Mouse (Mus musculus) kidney, embryonic 14.5 days (tissue): ENCODE results near the gene Nfasc. TPM values are rescaled to one million over a fixed set of nuclear protein-coding genes. Genes with fewer than 3 reads are reported as not detected.

Experiments used
- ATAC-seq: fragments of 200-750 bp; cut with Nextera tagmentation; 2 replicates; pipeline ENCODE4 v1.8.0; 2017; ENCODE audit warnings: moderate number of reproducible peaks, mild to moderate bottlenecking, moderate TSS enrichment, moderate library complexity; ENCODE audit not compliant: low FRiP score, low TSS enrichment
- H3K27ac ChIP-seq: fragments of 300-500 bp; sonication (generic); 2 replicates; pipeline ENCODE4 v1.5.1; 2014; ENCODE audit warnings: low read depth, mild to moderate bottlenecking, low read length, moderate library complexity, mixed read lengths
- H3K27me3 ChIP-seq: fragments of 300-500 bp; sonication (generic); 2 replicates; pipeline ENCODE4 v1.6.1; 2014; ENCODE audit warnings: mild to moderate bottlenecking, low read length; ENCODE audit not compliant: control insufficient read depth, insufficient read depth
- H3K36me3 ChIP-seq: fragments of 300-500 bp; sonication (generic); 2 replicates; pipeline ENCODE4 v1.6.1; 2014; ENCODE audit warnings: low read length, mixed read lengths; ENCODE audit not compliant: control insufficient read depth, insufficient read depth
- H3K4me1 ChIP-seq: fragments of 300-500 bp; sonication (generic); 2 replicates; pipeline ENCODE4 v1.6.1; 2014; ENCODE audit warnings: low read length, mixed read lengths; ENCODE audit not compliant: control insufficient read depth, insufficient read depth
- H3K4me2 ChIP-seq: fragments of 300-500 bp; sonication (generic); replicated peaks from 2 replicates; pipeline ENCODE4 v1.6.1; 2014; ENCODE audit warnings: low read depth, mild to moderate bottlenecking, low read length
- H3K4me3 ChIP-seq: fragments of 300-500 bp; sonication (generic); 2 replicates; pipeline ENCODE4 v1.5.1; 2014; ENCODE audit warnings: mild to moderate bottlenecking, low read length
- H3K9ac ChIP-seq: fragments of 300-500 bp; sonication (generic); 2 replicates; pipeline ENCODE4 v1.6.1; 2014; ENCODE audit warnings: low read depth, mild to moderate bottlenecking, low read length, moderate library complexity
- H3K9me3 ChIP-seq: fragments of 300-500 bp; sonication (generic); 2 replicates; pipeline ENCODE4 v1.6.1; 2016; ENCODE audit warnings: low read length; ENCODE audit not compliant: control insufficient read depth
- WGBS: fragments of 180-500 bp; shearing (Covaris S2); extraction: QIAGEN DNeasy Blood & Tissue Kit; methylation state at CpG from one replicate; pipeline ENCODE4 v1.1.7; 2014; 5-methylcytosine and 5-hydroxymethylcytosine counted together
- polyA plus RNA-seq: library from polyadenylated mRNA; unstranded; fragments of >200 nt; fragmentation: Nextera tagmentation; extraction: Ambion mirVana; gene quantifications from 2 replicates; pipeline ENCODE4 v1.2.1, GENCODE M21; 2014

Nfasc gene
- polyA plus RNA-seq, 1 experiment from 2014 or later = 0.76 TPM

- Histone ChIP-seq H3K27ac (no peak overlapping the region), H3K4me1 (no peaks in the 10 kb centered on the region), H3K9me3 (no peaks in the 10 kb centered on the region), H3K36me3 (no peaks in the 10 kb centered on the region), H3K9ac (no peak overlapping the region), H3K4me2 (no peak overlapping the region), H3K4me3 (no peak overlapping the region), H3K27me3 (no peaks in the 10 kb centered on the region)
- no peak for ATAC-seq
- 79% methylated on average over 5 of the region's 5 CpGs for WGBS
Measured at GRCm38 (mm10) chr1:132718225-132718624, 23.4 kb downstream of the Nfasc start.

GRCm38 (mm10) chr1:132715044-132715443 lies 26.6 kb downstream of the Nfasc start:
- H3K27ac ChIP-seq = no peak overlapping the region
- 86% methylated on average over 9 of the region's 9 CpGs for WGBS
- ATAC-seq = no peak
- H3K9me3 ChIP-seq = no peaks in the 10 kb centered on the region
- H3K4me3 ChIP-seq = no peak overlapping the region
- H3K27me3 ChIP-seq = no peaks in the 10 kb centered on the region
- no peaks in the 10 kb centered on the region for H3K36me3 ChIP-seq
- no peak overlapping the region for H3K4me2 ChIP-seq
- no peak overlapping the region for H3K9ac ChIP-seq
- no peaks in the 10 kb centered on the region for H3K4me1 ChIP-seq

GRCm38 (mm10) chr1:132709419-132709818 lies 32.2 kb downstream of the Nfasc start:
- WGBS = 72% methylated on average over 5 of the region's 5 CpGs
- Histone ChIP-seq H3K4me1 (no peaks in the 10 kb centered on the region), H3K36me3 (no peaks in the 10 kb centered on the region), H3K27ac (no peak overlapping the region), H3K9ac (no peak overlapping the region), H3K4me2 (no peak overlapping the region), H3K4me3 (no peak overlapping the region), H3K27me3 (no peaks in the 10 kb centered on the region), H3K9me3 (no peaks in the 10 kb centered on the region)
- no peak for ATAC-seq

GRCm38 (mm10) chr1:132707301-132707700 lies 34.3 kb downstream of the Nfasc start:
- ATAC-seq = no peak
- H3K4me2 ChIP-seq = no peak overlapping the region
- no peaks in the 10 kb centered on the region for H3K27me3 ChIP-seq

GRCm38 (mm10) chr1:132703467-132703866 lies 38.1 kb downstream of the Nfasc start:
- Histone ChIP-seq H3K9ac (no peak overlapping the region), H3K27ac (no peak overlapping the region), H3K36me3 (no peaks in the 10 kb centered on the region), H3K4me3 (no peak overlapping the region), H3K4me1 (0 out of 2 replicates have a peak, but pooled peaks cover 3% of the 10 kb centered on the region), H3K27me3 (no peaks in the 10 kb centered on the region), H3K9me3 (no peaks in the 10 kb centered on the region), H3K4me2 (no peak overlapping the region)
- WGBS = 19% methylated on average over 5 of the region's 5 CpGs
- no peak for ATAC-seq

More at GRCm38 (mm10) chr1:132707301-132707700, 34.3 kb downstream of the Nfasc start:
- Histone ChIP-seq H3K9ac (no peak overlapping the region), H3K27ac (no peak overlapping the region), H3K4me1 (0 out of 2 replicates have a peak, but pooled peaks cover 3% of the 10 kb centered on the region), H3K36me3 (no peaks in the 10 kb centered on the region), H3K4me3 (no peak overlapping the region), H3K9me3 (no peaks in the 10 kb centered on the region)
- 60% methylated on average over 8 of the region's 8 CpGs for WGBS

- H3K9ac ChIP-seq = no peak overlapping the region
- no peaks in the 10 kb centered on the region for H3K9me3 ChIP-seq
- H3K4me2 ChIP-seq = no peak overlapping the region
- WGBS = 70% methylated on average over 4 of the region's 4 CpGs
- no peaks in the 10 kb centered on the region for H3K4me1 ChIP-seq
- H3K4me3 ChIP-seq = no peak overlapping the region
- no peaks in the 10 kb centered on the region for H3K27me3 ChIP-seq
- no peaks in the 10 kb centered on the region for H3K36me3 ChIP-seq
- H3K27ac ChIP-seq = no peak overlapping the region
- no peak for ATAC-seq
Measured at GRCm38 (mm10) chr1:132696926-132697325, 44.7 kb downstream of the Nfasc start.

GRCm38 (mm10) chr1:132696232-132696631 lies 45.4 kb downstream of the Nfasc start:
- no peak overlapping the region for H3K4me2 ChIP-seq
- no peak overlapping the region for H3K27ac ChIP-seq
- WGBS = 3% methylated on average over 2 of the region's 2 CpGs
- no peak overlapping the region for H3K9ac ChIP-seq
- H3K27me3 ChIP-seq = no peaks in the 10 kb centered on the region
- H3K9me3 ChIP-seq = no peaks in the 10 kb centered on the region
- ATAC-seq = no peak
- no peaks in the 10 kb centered on the region for H3K4me1 ChIP-seq
- no peaks in the 10 kb centered on the region for H3K36me3 ChIP-seq
- no peak overlapping the region for H3K4me3 ChIP-seq

- Histone ChIP-seq H3K4me2 (no peak overlapping the region), H3K27me3 (no peaks in the 10 kb centered on the region), H3K9me3 (no peaks in the 10 kb centered on the region), H3K36me3 (no peaks in the 10 kb centered on the region), H3K27ac (no peak overlapping the region), H3K9ac (no peak overlapping the region), H3K4me3 (no peak overlapping the region), H3K4me1 (no peaks in the 10 kb centered on the region)
- ATAC-seq = no peak
- WGBS = 25% methylated on average over 9 of the region's 9 CpGs
Measured at GRCm38 (mm10) chr1:132694007-132694406, 47.6 kb downstream of the Nfasc start.

- H3K9me3 ChIP-seq = no peaks in the 10 kb centered on the region
- H3K36me3 ChIP-seq = no peaks in the 10 kb centered on the region
- no peak for ATAC-seq
- H3K27me3 ChIP-seq = no peaks in the 10 kb centered on the region
- no peak overlapping the region for H3K4me3 ChIP-seq
- H3K4me1 ChIP-seq = no peaks in the 10 kb centered on the region
- no peak overlapping the region for H3K27ac ChIP-seq
- no peak overlapping the region for H3K4me2 ChIP-seq
- WGBS = 41% methylated on average over 3 of the region's 3 CpGs
- H3K9ac ChIP-seq = no peak overlapping the region
Measured at GRCm38 (mm10) chr1:132689181-132689580, 52.4 kb downstream of the Nfasc start.
